Mouse (Mus musculus) liver, embryonic 13.5 days (tissue): Measurements from ENCODE around the gene Il25. TPM values are rescaled to one million over a fixed set of nuclear protein-coding genes. Genes with fewer than 3 reads are reported as not detected.
A peak's percentile ranks its signal among the peaks of the same experiment; 100 is the strongest.

Source experiments
- ATAC-seq: fragments of 200-750 bp; cut with Nextera tagmentation; 2 replicates; pipeline ENCODE4 v1.8.0; 2017; ENCODE audit warnings: low read depth, mild to moderate bottlenecking, moderate number of reproducible peaks, moderate library complexity
- DNase-seq: peaks from one replicate; pipeline ENCODE4 v3.0.0; 2022
- H3K27ac ChIP-seq: fragments of 300-500 bp; sonication (generic); 2 replicates; pipeline ENCODE4 v1.5.1; 2015; ENCODE audit warnings: moderate library complexity, mild to moderate bottlenecking, inconsistent platforms
- H3K27me3 ChIP-seq: fragments of 300-500 bp; sonication (generic); 2 replicates; pipeline ENCODE4 v1.6.1; 2015; ENCODE audit warnings: mild to moderate bottlenecking, inconsistent platforms
- H3K36me3 ChIP-seq: fragments of 300-500 bp; sonication (generic); 2 replicates; pipeline ENCODE4 v1.6.1; 2015; ENCODE audit warnings: mild to moderate bottlenecking, inconsistent platforms
- H3K4me1 ChIP-seq: fragments of 300-500 bp; sonication (generic); replicated peaks from 2 replicates; pipeline ENCODE4 v1.6.1; 2015; ENCODE audit warnings: inconsistent platforms
- H3K4me2 ChIP-seq: fragments of 300-500 bp; sonication (generic); 2 replicates; pipeline ENCODE4 v1.6.1; 2015; ENCODE audit warnings: inconsistent platforms, mild to moderate bottlenecking, moderate library complexity
- H3K4me3 ChIP-seq: fragments of 300-500 bp; sonication (generic); replicated peaks from 2 replicates; pipeline ENCODE4 v1.5.1; 2015; ENCODE audit warnings: mild to moderate bottlenecking, inconsistent platforms
- H3K9ac ChIP-seq: fragments of 300-500 bp; sonication (generic); 2 replicates; pipeline ENCODE4 v1.6.1; 2015; ENCODE audit warnings: mild to moderate bottlenecking, inconsistent platforms
- H3K9me3 ChIP-seq: fragments of 300-500 bp; sonication (generic); replicated peaks from 2 replicates; pipeline ENCODE4 v1.6.1; 2016; ENCODE audit warnings: inconsistent platforms
- WGBS: fragments of 180-500 bp; shearing (Covaris S2); methylation state at CpG from one replicate; pipeline ENCODE4 v1.1.7; 2015; ENCODE audit not compliant: insufficient replicate concordance; 5-methylcytosine and 5-hydroxymethylcytosine counted together
- polyA plus RNA-seq: library from polyadenylated mRNA; unstranded; fragments of >200 nt; fragmentation: Nextera tagmentation; extraction: Ambion mirVana; gene quantifications from 2 replicates; pipeline ENCODE4 v1.2.1, GENCODE M21; 2015

The Il25 gene
- polyA plus RNA-seq: not detected in 2 replicates

DNA sequence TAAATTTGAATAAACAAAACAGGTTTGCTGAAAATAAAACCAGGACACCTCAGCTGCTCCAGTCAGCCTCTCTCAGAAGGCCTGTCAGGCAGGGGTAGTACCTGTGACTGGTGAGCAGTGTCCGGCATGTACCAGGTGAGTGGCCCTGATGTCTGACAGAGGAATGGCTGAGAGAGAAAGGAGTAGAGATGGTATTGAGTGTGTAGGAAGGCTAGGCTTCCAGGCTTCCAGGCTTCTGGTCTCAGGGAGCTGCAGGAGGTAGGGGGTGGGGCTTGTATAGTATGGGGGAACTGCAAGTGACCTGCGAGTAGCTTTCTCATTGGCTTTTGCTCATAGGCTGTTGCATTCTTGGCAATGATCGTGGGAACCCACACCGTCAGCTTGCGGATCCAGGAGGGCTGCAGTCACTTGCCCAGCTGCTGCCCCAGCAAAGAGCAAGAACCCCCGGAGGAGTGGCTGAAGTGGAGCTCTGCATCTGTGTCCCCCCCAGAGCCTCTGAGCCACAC, at the start of gene Il25:
TSS of gene Il25 (plus strand) at position 51 of the 506 bp plus-strand sequence.
- Histone ChIP-seq H3K4me3 (no peak within 1 kb of the TSS), H3K27me3 (peaks cover 43% of the 10 kb centered on the region), H3K4me2 (no peak within 1 kb of the TSS), H3K4me1 (no peaks in the 10 kb centered on the region), H3K9me3 (no peaks in the 10 kb centered on the region), H3K36me3 (no peaks in the 10 kb centered on the region), H3K27ac (no peak within 1 kb of the TSS), H3K9ac (no peak within 1 kb of the TSS)
- DNase-seq (no peak), ATAC-seq (no peak)
- WGBS: 50% methylated on average over 6 of the region's 6 CpGs

DNA sequence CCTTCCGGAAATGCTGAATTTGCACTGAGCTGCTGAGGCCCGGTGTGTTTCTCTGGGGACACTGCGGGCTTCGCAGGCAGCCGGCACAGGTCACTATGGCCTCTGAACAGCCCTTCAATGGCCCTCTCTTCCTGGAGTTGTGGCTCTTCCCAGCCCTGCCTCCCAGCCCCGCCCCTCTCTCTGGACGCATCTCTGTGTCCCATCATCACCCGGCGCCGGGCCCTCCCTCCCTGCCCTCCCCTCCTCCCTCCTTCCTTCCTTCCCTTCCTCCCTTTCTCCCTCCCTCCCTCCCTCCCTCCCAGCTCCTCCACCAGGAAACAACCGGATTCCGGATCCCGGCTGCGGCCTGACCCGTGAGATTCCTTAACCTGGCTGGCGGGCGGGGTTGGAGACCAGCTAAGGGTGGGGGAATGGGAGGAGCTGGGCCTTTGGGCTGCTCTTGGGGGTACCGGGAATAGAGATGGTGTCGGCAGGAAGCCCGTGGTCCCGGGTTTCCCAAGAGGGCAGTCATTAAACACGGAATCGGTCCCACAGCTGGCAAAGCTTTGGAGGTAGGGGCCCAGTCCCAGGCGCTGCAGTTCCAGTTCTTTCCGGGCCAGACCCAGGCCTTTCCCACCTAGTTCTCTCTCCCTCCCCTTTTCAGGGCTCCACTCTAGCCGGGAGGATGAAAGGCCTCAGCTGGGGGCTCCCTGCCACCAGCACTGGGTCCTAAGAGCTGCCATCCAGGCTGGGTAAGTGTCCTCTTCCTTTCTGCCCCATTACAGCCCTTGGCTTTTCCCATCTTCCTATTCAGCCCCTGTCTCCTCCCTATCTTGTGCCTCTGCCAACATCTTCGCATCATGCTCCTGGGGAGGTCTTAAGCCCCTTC, 49.1 kb upstream of the Il25 start, which contains the start of the genes Bcl2l2 and Gm20521:
TSS of gene Bcl2l2 (plus strand) at position 224 of the 868 bp plus-strand sequence.
TSS of gene Gm20521 (plus strand) at position 288 of the 868 bp plus-strand sequence.
- ATAC-seq (peak; percentile 88), DNase-seq (peak; percentile 50)
- no peaks in the 10 kb centered on the region for H3K9me3 ChIP-seq
- peak within 1 kb of the TSS; percentile 65 for H3K4me3 ChIP-seq
- WGBS: 2% methylated on average over 27 of the region's 27 CpGs
- peak within 1 kb of the TSS; percentile 74 for H3K9ac ChIP-seq
- H3K4me2 ChIP-seq: peak within 1 kb of the TSS; percentile 75
- H3K27ac ChIP-seq: peak within 1 kb of the TSS; percentile 79
- H3K36me3 ChIP-seq: 0 out of 2 replicates have a peak, but pooled peaks cover 4% of the 10 kb centered on the region
- no peaks in the 10 kb centered on the region for H3K27me3 ChIP-seq
- peaks cover 19% of the 10 kb centered on the region for H3K4me1 ChIP-seq

DNA sequence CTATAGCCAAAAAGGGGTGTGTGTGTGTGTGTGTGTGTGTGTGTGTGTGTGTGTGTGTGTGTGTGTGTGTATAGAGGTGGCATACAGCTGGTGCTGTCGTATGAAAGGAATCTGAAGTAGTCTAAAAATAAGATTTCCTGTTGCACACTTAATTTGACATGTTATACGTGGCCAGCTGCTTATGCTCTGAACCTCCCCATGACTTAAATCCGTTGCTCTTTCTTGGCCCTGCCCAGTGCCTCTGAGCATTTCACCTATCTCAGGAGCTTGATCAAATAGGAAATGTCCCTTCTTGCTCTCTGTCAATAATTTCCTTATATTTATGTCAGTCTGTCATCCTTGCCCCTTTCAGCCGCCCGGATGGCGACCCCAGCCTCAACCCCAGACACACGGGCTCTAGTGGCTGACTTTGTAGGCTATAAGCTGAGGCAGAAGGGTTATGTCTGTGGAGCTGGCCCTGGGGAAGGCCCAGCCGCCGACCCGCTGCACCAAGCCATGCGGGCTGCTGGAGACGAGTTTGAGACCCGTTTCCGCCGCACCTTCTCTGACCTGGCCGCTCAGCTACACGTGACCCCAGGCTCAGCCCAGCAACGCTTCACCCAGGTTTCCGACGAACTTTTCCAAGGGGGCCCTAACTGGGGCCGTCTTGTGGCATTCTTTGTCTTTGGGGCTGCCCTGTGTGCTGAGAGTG, 48.3 kb upstream of the Il25 start:
- Histone ChIP-seq H3K27me3 (no peaks in the 10 kb centered on the region), H3K27ac (peak overlapping the region; percentile 79; the same call in 1 of the 2 replicates), H3K9me3 (no peaks in the 10 kb centered on the region), H3K4me3 (peak overlapping the region; percentile 65), H3K9ac (peak overlapping the region; percentile 74), H3K4me1 (peaks cover 19% of the 10 kb centered on the region), H3K4me2 (peak overlapping the region; percentile 75), H3K36me3 (0 out of 2 replicates have a peak, but pooled peaks cover 4% of the 10 kb centered on the region)
- 52% methylated on average over 21 of the region's 21 CpGs for whole genome bisulfite sequencing
- DNase-seq (no peak), ATAC-seq (no peak)

DNA sequence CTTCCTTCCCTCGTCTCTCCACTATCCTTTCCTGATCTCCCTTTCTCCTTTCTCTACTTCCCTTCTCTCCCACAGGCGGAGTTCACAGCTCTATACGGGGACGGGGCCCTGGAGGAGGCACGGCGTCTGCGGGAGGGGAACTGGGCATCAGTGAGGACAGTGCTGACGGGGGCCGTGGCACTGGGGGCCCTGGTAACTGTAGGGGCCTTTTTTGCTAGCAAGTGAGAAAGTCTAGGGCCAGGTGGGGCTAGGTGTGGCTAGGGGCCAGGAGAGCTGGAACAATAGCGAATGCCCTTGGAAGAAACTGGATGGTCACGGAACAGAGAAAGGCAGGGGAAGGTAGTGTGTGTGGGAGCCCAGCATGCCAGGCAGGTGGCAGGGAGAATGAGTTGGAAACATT, 47.2 kb upstream of the Il25 start:
- no peak overlapping the region for H3K9ac ChIP-seq
- ATAC-seq (no peak), DNase-seq (no peak)
- no peaks in the 10 kb centered on the region for H3K9me3 ChIP-seq
- no peak overlapping the region for H3K27ac ChIP-seq
- H3K4me2 ChIP-seq: no peak overlapping the region
- H3K36me3 ChIP-seq: 0 out of 2 replicates have a peak, but pooled peaks cover 4% of the 10 kb centered on the region
- H3K4me3 ChIP-seq: no peak overlapping the region
- no peaks in the 10 kb centered on the region for H3K27me3 ChIP-seq
- WGBS: 84% methylated on average over 11 of the region's 11 CpGs
- H3K4me1 ChIP-seq: peaks cover 19% of the 10 kb centered on the region

DNA sequence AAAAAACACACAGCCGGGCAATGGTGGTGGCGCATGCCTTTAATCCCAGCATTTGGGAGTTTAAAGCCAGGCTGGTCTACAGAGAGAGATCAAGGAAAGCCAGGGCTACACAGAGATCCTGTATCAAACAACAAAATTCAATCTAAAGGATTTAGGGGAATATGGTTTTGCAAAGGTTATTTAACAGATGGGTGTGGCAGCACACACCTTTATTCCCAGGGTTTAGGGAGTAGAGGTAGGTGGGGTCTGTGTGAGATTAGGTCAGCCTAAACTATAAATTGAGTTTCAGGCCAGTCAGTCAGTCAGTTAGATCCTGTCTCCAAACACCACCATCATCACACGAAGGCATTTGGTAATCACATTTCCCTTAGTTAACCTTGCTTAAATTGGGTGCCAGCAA, 40.3 kb upstream of the Il25 start, which contains the start of gene Pabpn1:
TSS of gene Pabpn1 (plus strand) at position 301 of the 400 bp plus-strand sequence.
- ATAC-seq: no peak
- H3K9ac ChIP-seq: peak within 1 kb of the TSS; percentile 66
- H3K4me2 ChIP-seq: peak within 1 kb of the TSS; percentile 72
- H3K4me1 ChIP-seq: peaks cover 38% of the 10 kb centered on the region
- H3K4me3 ChIP-seq: peak within 1 kb of the TSS; percentile 60
- 82% methylated on average over 3 of the region's 3 CpGs for WGBS
- H3K36me3 ChIP-seq: peaks cover 19% of the 10 kb centered on the region
- H3K27ac ChIP-seq: peak within 1 kb of the TSS; percentile 87
- H3K27me3 ChIP-seq: no peaks in the 10 kb centered on the region
- no peak for DNase-seq
- H3K9me3 ChIP-seq: no peaks in the 10 kb centered on the region

DNA sequence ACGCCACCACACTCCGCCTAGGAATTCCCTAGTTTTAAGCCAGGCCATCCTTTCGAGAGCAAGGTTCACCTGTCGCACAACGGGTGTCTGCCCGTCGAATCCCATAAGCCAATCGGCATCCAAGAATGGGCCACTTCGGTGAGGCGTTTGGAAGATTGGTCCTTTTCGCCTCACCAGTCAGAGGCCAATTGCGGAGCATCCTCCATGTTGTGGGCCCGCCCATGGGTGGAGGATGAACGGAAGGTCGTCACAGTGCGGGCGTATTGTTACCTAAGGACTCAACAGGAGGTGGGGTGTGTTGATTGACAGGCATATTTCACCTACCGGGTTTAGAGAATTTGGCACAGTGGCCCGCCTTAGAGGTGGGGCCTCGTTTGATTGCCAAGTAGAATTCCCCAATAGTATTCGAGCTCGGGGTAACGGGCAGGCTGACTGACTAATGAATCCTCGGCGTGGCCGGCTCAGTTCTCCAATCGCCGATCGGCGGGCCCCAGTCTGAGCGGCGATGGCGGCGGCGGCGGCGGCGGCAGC, 38.8 kb upstream of the Il25 start:
- 1% methylated on average over 38 of the region's 38 CpGs for WGBS
- H3K27me3 ChIP-seq: no peaks in the 10 kb centered on the region
- peak overlapping the region; percentile 97 for H3K9ac ChIP-seq
- ATAC-seq (peak; percentile 97), DNase-seq (peak; percentile 98)
- peaks cover 45% of the 10 kb centered on the region for H3K4me1 ChIP-seq
- no peaks in the 10 kb centered on the region for H3K9me3 ChIP-seq
- peaks cover 33% of the 10 kb centered on the region for H3K36me3 ChIP-seq
- peak overlapping the region; percentile 91 for H3K4me2 ChIP-seq
- peak overlapping the region; percentile 87 for H3K27ac ChIP-seq
- H3K4me3 ChIP-seq: peak overlapping the region; percentile 90

DNA sequence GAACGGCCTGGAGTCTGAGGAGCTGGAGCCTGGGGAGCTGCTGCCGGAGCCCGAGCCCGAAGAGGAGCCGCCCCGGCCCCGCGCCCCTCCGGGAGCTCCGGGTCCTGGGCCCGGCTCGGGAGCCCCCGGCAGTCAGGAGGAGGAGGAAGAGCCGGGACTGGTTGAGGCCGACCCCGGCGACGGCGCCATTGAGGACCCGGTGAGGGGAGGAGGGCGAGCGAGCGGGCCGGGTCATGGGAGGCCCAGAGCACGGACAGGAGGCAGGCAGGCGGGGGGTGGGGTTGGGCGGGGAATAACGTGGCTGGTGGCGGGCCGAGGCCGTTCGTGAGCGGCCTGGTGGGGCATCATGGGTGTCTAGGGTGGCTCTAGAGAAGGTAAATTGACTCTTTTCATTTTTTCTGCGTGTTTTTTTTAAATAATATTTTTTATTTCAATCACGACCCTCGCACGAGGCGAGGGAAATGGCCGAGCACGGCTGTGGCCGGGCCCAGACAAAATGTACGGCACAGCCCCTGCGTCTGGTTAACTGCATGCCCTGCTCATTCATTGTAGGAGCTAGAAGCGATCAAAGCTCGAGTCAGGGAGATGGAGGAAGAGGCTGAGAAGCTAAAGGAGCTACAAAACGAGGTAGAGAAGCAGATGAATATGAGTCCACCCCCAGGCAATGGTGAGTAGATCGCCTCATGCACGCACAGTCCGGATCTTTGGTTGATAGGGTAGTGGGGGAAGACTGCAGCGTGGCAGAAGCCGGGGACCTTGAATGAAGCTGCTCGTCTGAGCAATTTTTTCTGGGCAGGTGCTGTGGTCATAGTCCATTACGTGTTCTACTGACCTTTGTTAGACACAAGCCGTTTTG, 38.0 kb upstream of the Il25 start:
- Histone ChIP-seq H3K4me2 (peak overlapping the region; percentile 91), H3K27ac (peak overlapping the region; percentile 86), H3K4me3 (peak overlapping the region; percentile 90), H3K9me3 (no peaks in the 10 kb centered on the region), H3K27me3 (no peaks in the 10 kb centered on the region), H3K9ac (peak overlapping the region; percentile 97), H3K4me1 (peaks cover 45% of the 10 kb centered on the region), H3K36me3 (peaks cover 36% of the 10 kb centered on the region)
- DNase-seq (peak; percentile 55), ATAC-seq (peak; percentile 47)
- WGBS: under 1% methylated on average over 45 of the region's 54 CpGs

DNA sequence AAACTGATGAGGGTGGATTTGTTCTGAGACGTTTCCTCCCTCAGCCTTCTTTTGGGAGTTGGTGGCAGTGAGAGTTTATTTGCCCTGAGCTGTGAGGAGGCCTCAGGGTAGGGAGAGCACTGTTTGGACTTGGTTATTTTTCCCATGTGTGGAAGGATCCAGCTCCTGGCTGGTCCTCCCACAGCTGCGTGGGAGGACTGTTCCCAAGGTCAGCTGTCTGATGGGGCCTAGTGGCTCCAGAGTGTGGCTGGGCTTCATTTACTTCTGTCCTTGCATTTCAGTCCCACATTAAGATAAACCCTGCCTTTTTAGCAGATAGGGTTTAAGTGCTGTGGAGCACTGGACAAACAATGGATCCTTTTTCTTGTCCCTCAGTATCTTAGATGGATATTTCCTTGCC, 35.0 kb upstream of the Il25 start:
- no peak for ATAC-seq
- WGBS: 68% methylated on average over 2 of the region's 2 CpGs
- Histone ChIP-seq H3K9ac (no peak overlapping the region), H3K27me3 (no peaks in the 10 kb centered on the region), H3K9me3 (no peaks in the 10 kb centered on the region), H3K4me2 (no peak overlapping the region), H3K27ac (no peak overlapping the region), H3K4me1 (peaks cover 39% of the 10 kb centered on the region), H3K36me3 (peaks cover 36% of the 10 kb centered on the region), H3K4me3 (no peak overlapping the region)
- no peak for DNase-seq

DNA sequence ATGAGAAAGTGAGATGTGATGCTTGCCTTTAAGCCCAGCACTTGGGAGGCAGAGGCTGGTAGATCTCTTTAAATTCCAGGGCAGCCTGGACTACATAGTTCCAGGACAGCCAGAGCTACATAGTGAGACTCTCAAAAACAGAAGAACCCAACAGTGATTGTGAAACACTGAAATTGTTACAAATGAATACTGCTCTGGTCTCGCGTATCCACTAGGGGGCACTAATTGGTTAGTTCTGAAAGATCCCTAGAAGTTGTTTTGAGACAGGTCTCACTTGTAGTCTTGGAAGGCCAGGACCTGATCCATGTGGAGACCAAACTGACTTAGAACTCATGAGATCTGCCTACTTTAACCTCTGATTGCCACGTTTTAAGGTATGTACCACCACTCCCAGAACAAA, 32.1 kb upstream of the Il25 start:
- H3K4me2 ChIP-seq: no peak overlapping the region
- no peaks in the 10 kb centered on the region for H3K9me3 ChIP-seq
- H3K27ac ChIP-seq: no peak overlapping the region
- DNase-seq (peak; percentile 27), ATAC-seq (peak; percentile 47)
- no peak overlapping the region for H3K9ac ChIP-seq
- H3K4me1 ChIP-seq: peaks cover 22% of the 10 kb centered on the region
- no peak overlapping the region for H3K4me3 ChIP-seq
- 2% methylated on average over 3 of the region's 3 CpGs for WGBS
- peaks cover 35% of the 10 kb centered on the region for H3K36me3 ChIP-seq
- no peaks in the 10 kb centered on the region for H3K27me3 ChIP-seq

DNA sequence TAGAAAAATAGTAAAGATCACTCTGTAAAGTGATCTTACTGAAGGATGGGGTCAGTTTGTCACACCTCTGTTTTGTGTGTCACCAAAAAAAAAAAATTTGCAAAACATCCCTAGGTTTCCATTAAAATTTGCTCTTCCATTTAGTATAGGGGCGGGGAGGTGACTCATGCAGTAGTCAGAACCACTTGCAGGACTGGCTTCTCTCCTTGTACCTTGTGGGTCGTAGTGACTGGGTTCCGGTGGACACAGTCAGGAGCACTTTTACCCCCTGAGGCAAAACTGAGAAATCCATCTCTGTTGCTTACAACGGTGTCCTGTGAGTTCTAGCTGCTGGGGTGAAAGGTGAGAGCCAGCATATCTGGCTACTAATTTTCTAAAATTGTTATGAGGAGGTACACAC, 28.9 kb upstream of the Il25 start:
- WGBS: 70% methylated on average over 4 of the region's 4 CpGs
- no peak overlapping the region for H3K27ac ChIP-seq

More for the DNA sequence above, 28.9 kb upstream of the Il25 start:
- Histone ChIP-seq H3K27me3 (no peaks in the 10 kb centered on the region), H3K9me3 (no peaks in the 10 kb centered on the region), H3K9ac (no peak overlapping the region), H3K4me2 (no peak overlapping the region), H3K36me3 (peaks cover 3% of the 10 kb centered on the region), H3K4me3 (no peak overlapping the region), H3K4me1 (no peaks in the 10 kb centered on the region)
- no peak for DNase-seq
- ATAC-seq: no peak
